Mouse (Mus musculus) bone marrow macrophage, adult 2 months (primary cell): ENCODE results near the gene Flvcr2. TPM values are rescaled to one million over a fixed set of nuclear protein-coding genes. Genes with fewer than 3 reads are reported as not detected.

ENCODE experiments used
- H3K27ac ChIP-seq: 2 replicates; pipeline ENCODE4 v1.5.1; 2012; ENCODE audit warnings: low read depth, low read length; ENCODE audit not compliant: insufficient read depth
- H3K4me1 ChIP-seq: 2 replicates; pipeline ENCODE4 v1.6.1; 2012; ENCODE audit warnings: low read length; ENCODE audit not compliant: control insufficient read depth, insufficient read depth
- H3K4me3 ChIP-seq: 2 replicates; pipeline ENCODE4 v1.5.1; 2012; ENCODE audit warnings: mild to moderate bottlenecking, low read length, moderate library complexity; ENCODE audit not compliant: insufficient read depth
- CTCF ChIP-seq: IDR thresholded peaks from 2 replicates; pipeline ENCODE4 v1.5.1; 2012; ENCODE audit warnings: low read depth, mild to moderate bottlenecking, low read length, moderate library complexity
- POLR2A ChIP-seq: IDR thresholded peaks from 2 replicates; pipeline ENCODE4 v1.6.1; 2012; ENCODE audit warnings: mild to moderate bottlenecking, low read depth, low read length, borderline replicate concordance
- polyA plus RNA-seq: library from polyadenylated mRNA; stranded (reverse); fragments of >200 nt; gene quantifications from 2 replicates; pipeline ENCODE4 v1.2.4, GENCODE M21; 2012; ENCODE audit not compliant: missing spikeins, insufficient read depth, insufficient read length

Gene Flvcr2
- polyA plus RNA-seq, 1 experiment: not detected

- Histone ChIP-seq H3K4me1 (peaks cover 5% of the 10 kb centered on the region), H3K4me3 (no peak overlapping the region), H3K27ac (no peak overlapping the region)
- TF ChIP-seq CTCF: no peak
- TF ChIP-seq POLR2A: no peak
These were observed 75.7 kb downstream of the Flvcr2 start for GRCm38 (mm10) chr12:85822051-85822450.

- H3K27ac ChIP-seq: peak within 1 kb of the TSS; percentile 99
- TF ChIP-seq CTCF: no peak
- TF ChIP-seq POLR2A: no peak; the same call in 1 of the 2 replicates
- peak within 1 kb of the TSS; percentile 93 for H3K4me3 ChIP-seq
- H3K4me1 ChIP-seq: peaks cover 5% of the 10 kb centered on the region
These were observed 78.3 kb downstream of the Flvcr2 start, which contains the start of the genes Erg28 and Ttll5 for GRCm38 (mm10) chr12:85824438-85825264. Gene Erg28 (minus strand): TSS chr12:85824550. Gene Ttll5 (plus strand): TSS chr12:85824659.

- peak overlapping the region; percentile 93 for H3K4me3 ChIP-seq
These were observed 79.0 kb downstream of the Flvcr2 start for GRCm38 (mm10) chr12:85825361-85825760.

DNA sequence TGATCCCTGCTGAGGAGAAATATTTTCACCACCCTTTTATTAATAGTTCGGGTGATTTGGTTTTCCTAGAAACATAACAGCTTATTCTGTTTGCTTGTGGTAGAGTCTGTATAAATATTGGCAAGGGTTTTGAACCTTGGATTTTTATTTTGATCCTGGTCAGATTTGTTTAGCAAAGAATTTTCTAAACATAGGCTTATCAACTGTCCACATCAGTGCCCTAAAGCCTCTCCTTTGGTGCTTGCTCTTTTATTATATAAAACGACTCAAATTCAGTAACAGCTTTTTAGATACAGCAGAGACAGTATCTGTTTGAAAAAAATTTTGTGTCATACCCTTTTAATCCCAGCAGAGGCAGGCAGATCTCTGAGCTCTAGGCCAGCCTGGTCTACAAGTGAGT, 79.5 kb downstream of the Flvcr2 start:
- no peak overlapping the region for H3K27ac ChIP-seq
- no peak overlapping the region for H3K4me3 ChIP-seq
- TF ChIP-seq CTCF: no peak
- TF ChIP-seq POLR2A: no peak
- H3K4me1 ChIP-seq: peaks cover 5% of the 10 kb centered on the region

More at GRCm38 (mm10) chr12:85825361-85825760, 79.0 kb downstream of the Flvcr2 start:
- TF ChIP-seq CTCF: no peak
- TF ChIP-seq POLR2A: no peak
- H3K27ac ChIP-seq: peak overlapping the region; percentile 99
- H3K4me1 ChIP-seq: peaks cover 5% of the 10 kb centered on the region

DNA sequence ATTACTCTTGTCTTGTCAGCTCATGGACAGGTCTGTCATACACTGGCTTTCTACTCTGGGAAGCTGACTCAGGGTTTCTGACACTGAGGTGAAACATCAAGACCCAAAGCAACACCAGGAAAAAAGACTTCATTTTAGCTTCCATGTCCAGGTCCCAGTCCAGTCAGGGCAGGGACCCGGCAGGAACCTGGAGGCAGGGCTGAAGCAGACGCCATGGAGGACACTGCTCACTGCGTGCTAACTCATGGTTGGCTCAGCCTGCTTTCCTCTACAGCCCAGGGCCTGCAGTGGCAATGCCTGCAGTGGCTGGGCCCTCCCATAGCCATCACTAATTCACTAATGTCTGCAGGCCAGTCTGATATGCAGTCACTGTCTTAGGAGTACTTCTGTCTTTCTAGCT, 82.5 kb downstream of the Flvcr2 start:
- H3K4me3 ChIP-seq: no peak overlapping the region
- H3K27ac ChIP-seq: no peak overlapping the region
- no peaks in the 10 kb centered on the region; the same call in 1 of the 2 replicates for H3K4me1 ChIP-seq
- no peak for TF ChIP-seq CTCF
- no peak for TF ChIP-seq POLR2A

DNA sequence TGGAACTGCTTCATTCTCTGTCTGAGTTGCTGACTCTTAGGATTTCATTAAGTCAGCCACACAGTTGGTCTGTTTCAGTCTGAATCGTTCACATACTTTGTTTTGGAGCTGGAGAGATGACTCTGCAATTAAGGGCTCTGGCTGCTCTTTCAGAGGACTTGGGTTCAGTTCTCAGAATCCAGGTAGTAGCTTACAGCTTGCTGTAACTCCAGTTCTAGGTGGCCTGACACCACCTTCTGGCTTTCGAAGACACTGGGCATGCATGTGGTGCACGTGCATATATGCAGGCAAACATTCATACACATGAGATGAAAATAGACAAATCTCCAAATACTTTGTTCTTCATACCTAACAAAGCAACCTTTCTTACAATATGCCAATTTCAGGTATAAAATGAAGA, 83.5 kb downstream of the Flvcr2 start:
- TF ChIP-seq POLR2A: no peak
- TF ChIP-seq CTCF: no peak
- Histone ChIP-seq H3K27ac (no peak overlapping the region), H3K4me1 (no peaks in the 10 kb centered on the region; the same call in 1 of the 2 replicates), H3K4me3 (no peak overlapping the region)

- no peaks in the 10 kb centered on the region; the same call in 1 of the 2 replicates for H3K4me1 ChIP-seq
- no peak overlapping the region for H3K27ac ChIP-seq
- TF ChIP-seq CTCF: no peak
- no peak for TF ChIP-seq POLR2A
- H3K4me3 ChIP-seq: no peak overlapping the region
These were observed 84.4 kb downstream of the Flvcr2 start for GRCm38 (mm10) chr12:85830691-85831090.

- H3K4me1 ChIP-seq: no peaks in the 10 kb centered on the region
- no peak overlapping the region for H3K4me3 ChIP-seq
- H3K27ac ChIP-seq: no peak overlapping the region
- no peak for TF ChIP-seq POLR2A
- TF ChIP-seq CTCF: no peak
These were observed 88.2 kb downstream of the Flvcr2 start for GRCm38 (mm10) chr12:85834543-85834942.

DNA sequence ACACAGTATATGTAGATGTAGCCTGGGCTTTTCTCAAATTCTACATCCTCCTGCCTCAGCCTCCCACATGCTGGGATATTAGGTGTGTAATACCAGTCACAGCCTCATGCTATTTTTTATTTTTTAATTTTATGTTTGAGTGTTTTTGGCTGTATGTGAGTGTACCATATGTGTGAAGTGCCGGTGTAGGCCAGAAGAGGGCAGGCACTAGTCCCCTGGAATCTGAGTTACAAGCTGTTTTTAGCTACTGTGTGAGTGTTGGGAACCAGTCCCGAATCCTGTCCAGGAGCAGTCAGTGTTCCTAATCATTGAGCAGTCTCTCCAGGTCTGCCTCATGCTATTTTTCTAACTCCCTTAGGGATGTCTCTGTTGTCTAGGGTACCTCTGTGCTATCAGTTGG, 91.4 kb downstream of the Flvcr2 start:
- no peaks in the 10 kb centered on the region for H3K4me1 ChIP-seq
- H3K4me3 ChIP-seq: no peak overlapping the region
- no peak overlapping the region for H3K27ac ChIP-seq
- TF ChIP-seq POLR2A: no peak

DNA sequence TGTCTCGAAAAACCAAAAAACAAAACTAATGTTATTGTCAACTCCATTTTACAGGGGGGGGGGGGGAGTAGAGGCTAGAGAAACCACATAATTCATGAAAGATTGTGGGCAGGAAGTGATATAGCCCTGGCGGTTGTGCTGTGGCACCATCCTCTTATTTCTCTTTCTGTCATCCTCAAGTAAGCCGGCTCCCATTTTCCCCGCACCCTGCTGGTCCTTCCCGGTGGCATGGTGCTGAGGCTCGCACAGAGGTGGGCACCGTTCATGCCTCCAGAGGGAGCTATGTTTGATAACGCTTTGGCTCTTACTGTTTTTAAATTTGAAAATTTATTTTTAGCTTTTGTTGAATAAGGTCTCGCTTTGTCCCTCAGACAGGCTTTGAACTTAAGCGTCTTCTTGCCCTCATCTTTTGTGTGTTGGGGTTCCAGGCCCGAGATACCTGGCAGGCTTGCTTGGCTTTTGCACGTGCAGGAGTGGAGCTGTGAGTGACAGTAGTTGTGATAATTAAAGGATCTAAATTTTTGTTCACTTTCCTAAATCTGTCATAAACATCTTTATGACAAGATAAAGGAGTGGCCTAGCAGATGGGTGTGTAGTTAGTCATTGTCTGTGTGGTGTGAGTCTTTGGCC, 93.1 kb downstream of the Flvcr2 start:
- Histone ChIP-seq H3K4me1 (no peaks in the 10 kb centered on the region), H3K27ac (no peak overlapping the region), H3K4me3 (no peak overlapping the region)
- TF ChIP-seq POLR2A (no peak), CTCF (no peak)
